Mouse (Mus musculus) spleen, adult 2 months (tissue): Measurements from ENCODE around the gene Zfp599. TPM values are rescaled to one million over a fixed set of nuclear protein-coding genes. Genes with fewer than 3 reads are reported as not detected.
"Not testable (repeated sequence)": the region's sequence is repeated elsewhere in the genome, so short reads cannot be mapped to it uniquely, and the experiment has no call there.

Experiments
- DNase-seq, 2 experiments: peaks; one replicate each; pipeline versions ENCODE4 v3.0.0 to v3.0.0-alpha.2; 2012 to 2021; ENCODE audit warnings: low spot score in 2 of 2, low read depth in 1 of 2
- H3K27ac ChIP-seq: fragments of 200-500 bp; 2 replicates; pipeline ENCODE4 v1.5.1; 2012; ENCODE audit warnings: low read length, inconsistent platforms; ENCODE audit not compliant: insufficient read depth
- H3K27me3 ChIP-seq: fragments of 200-500 bp; 2 replicates; pipeline ENCODE4 v1.6.1; 2012; ENCODE audit warnings: mild to moderate bottlenecking, moderate library complexity, low read length, inconsistent platforms; ENCODE audit not compliant: control insufficient read depth, insufficient read depth
- H3K36me3 ChIP-seq: fragments of 200-500 bp; 2 replicates; pipeline ENCODE4 v1.6.1; 2012; ENCODE audit warnings: mild to moderate bottlenecking, low read length, inconsistent platforms; ENCODE audit not compliant: control insufficient read depth, insufficient read depth
- H3K4me1 ChIP-seq: fragments of 200-500 bp; 2 replicates; pipeline ENCODE4 v1.6.1; 2011; ENCODE audit warnings: inconsistent platforms; ENCODE audit not compliant: control insufficient read depth, insufficient read depth, insufficient read length
- H3K4me3 ChIP-seq: fragments of 200-500 bp; 2 replicates; pipeline ENCODE4 v1.5.1; 2011; ENCODE audit warnings: mild to moderate bottlenecking, inconsistent platforms; ENCODE audit not compliant: insufficient read depth, insufficient read length; ENCODE audit errors: extremely low read depth
- CTCF ChIP-seq: fragments of 200-500 bp; IDR thresholded peaks from 2 replicates; pipeline ENCODE4 v1.5.1; 2011; ENCODE audit warnings: mild to moderate bottlenecking, inconsistent platforms; ENCODE audit not compliant: insufficient read depth, insufficient read length, insufficient replicate concordance; ENCODE audit errors: extremely low read depth
- POLR2A ChIP-seq: fragments of 200-500 bp; IDR thresholded peaks from 2 replicates; pipeline ENCODE4 v1.6.1; 2011; ENCODE audit warnings: low read depth, low read length, inconsistent platforms
- WGBS: fragments of 180-500 bp; shearing (Covaris S2); methylation state at CpG from one replicate; pipeline ENCODE4 v1.1.7; 2018; 5-methylcytosine and 5-hydroxymethylcytosine counted together
- polyA plus RNA-seq: library from polyadenylated mRNA; depleted of rRNA; stranded (reverse); fragments of >200 nt; gene quantifications from 2 replicates; pipeline ENCODE4 v1.2.3, GENCODE M21; 2012

Zfp599 gene
- polyA plus RNA-seq, 1 experiment: 0.13 TPM

GRCm38 (mm10) chr9:22230556-22230955 lies 29.1 kb downstream of the Zfp599 start:
- no peak overlapping the region for H3K27ac ChIP-seq
- no peaks in the 10 kb centered on the region; the same call in 1 of the 2 replicates for H3K4me1 ChIP-seq
- H3K4me3 ChIP-seq: no peak overlapping the region
- TF ChIP-seq CTCF: no peak
- no peak for TF ChIP-seq POLR2A
- no peaks in the 10 kb centered on the region for H3K27me3 ChIP-seq
- DNase-seq: peak in 1 of 2 experiments; percentile 12
- H3K36me3 ChIP-seq: no peaks in the 10 kb centered on the region

- Histone ChIP-seq H3K4me3 (no peak overlapping the region), H3K36me3 (no peaks in the 10 kb centered on the region), H3K4me1 (no peaks in the 10 kb centered on the region; the same call in 1 of the 2 replicates), H3K27ac (no peak overlapping the region), H3K27me3 (no peaks in the 10 kb centered on the region)
- no peak for TF ChIP-seq CTCF
- no peak for TF ChIP-seq POLR2A
- WGBS: 94% methylated on average over 3 of the region's 3 CpGs
- DNase-seq: no peak
Observed at GRCm38 (mm10) chr9:22230061-22230460, 29.6 kb downstream of the Zfp599 start.

GRCm38 (mm10) chr9:22229386-22230026 lies 30.2 kb downstream of the Zfp599 start:
- Histone ChIP-seq H3K36me3 (no peaks in the 10 kb centered on the region), H3K4me1 (no peaks in the 10 kb centered on the region; the same call in 1 of the 2 replicates), H3K4me3 (no peak overlapping the region), H3K27me3 (no peaks in the 10 kb centered on the region), H3K27ac (no peak overlapping the region)
- 82% methylated on average over 7 of the region's 7 CpGs for WGBS
- DNase-seq: no peak
- TF ChIP-seq CTCF (no peak), POLR2A (no peak)

GRCm38 (mm10) chr9:22226846-22227245 lies 32.8 kb downstream of the Zfp599 start:
- Histone ChIP-seq H3K27ac (peak overlapping the region; percentile 4; the same call in 1 of the 2 replicates), H3K4me1 (no peaks in the 10 kb centered on the region; the same call in 1 of the 2 replicates), H3K4me3 (no peak overlapping the region), H3K36me3 (no peaks in the 10 kb centered on the region), H3K27me3 (no peaks in the 10 kb centered on the region)
- 91% methylated on average over 15 of the region's 15 CpGs for WGBS
- DNase-seq: no peak
- TF ChIP-seq POLR2A: no peak
- no peak for TF ChIP-seq CTCF

DNA sequence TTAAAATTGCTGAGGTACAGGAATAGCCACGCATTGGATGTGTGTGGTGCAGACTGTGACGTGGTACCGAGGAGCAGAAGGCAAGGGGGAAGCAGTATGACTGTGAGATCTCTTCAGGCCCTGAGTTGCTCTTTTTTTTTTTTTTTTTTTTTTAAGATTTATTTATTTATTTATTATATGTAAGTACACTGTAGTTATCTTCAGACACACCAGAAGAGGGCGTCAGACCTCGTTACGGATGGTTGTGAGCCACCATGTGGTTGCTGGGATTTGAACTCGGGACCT lies 33.4 kb downstream of the Zfp599 start:
- not testable (repeated sequence) for H3K27ac ChIP-seq, H3K27me3 ChIP-seq, H3K4me1 ChIP-seq, H3K36me3 ChIP-seq, DNase-seq
- 48% methylated on average over 7 of the region's 7 CpGs for WGBS
- H3K4me3 ChIP-seq: 0 out of 2 replicates have a peak overlapping the region, but pooled peaks have one; percentile 85

DNA sequence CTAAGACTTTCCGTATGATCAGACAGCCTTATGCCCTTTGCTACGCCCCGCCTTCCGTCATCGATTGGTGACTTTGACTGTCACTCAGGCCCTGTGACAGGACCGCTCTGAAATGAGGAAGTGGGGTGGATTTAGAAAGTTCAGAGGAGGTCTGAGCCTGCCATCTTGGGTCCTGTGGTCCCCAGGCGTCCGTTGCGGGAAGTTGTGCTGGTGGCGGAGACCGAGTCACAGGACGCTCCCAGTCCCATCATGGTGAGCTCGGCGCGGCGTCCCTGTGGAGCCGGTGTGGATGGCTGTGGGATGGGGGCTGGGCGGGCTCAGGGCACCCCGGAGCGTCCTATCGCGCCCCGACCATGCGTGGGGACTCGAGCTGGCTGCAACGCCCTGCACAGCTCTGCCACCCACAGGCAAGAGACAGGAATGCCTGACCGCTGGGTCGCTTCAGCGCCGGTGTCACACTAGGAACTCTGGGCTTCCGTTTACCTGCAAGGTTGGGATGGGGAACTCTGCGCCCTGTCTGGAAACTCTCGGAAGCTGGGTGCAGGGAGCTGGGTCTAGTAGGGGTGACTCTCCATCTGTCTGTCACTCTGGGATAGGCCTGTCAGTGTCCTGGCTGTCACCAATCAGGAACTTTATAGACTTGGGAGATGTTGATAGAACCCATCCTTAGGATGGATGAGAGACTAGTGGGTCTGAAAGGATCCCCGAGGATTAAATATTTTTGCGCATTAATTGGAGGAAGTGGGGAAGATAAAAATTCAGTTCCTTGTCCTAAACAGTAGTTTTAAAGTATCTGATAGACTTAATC lies 33.9 kb downstream of the Zfp599 start, which contains the start of gene Zfp809:
Gene Zfp809 (plus strand): TSS at position 134 of the 808 bp plus-strand sequence.
- under 1% methylated on average over 35 of the region's 35 CpGs for WGBS
- peak; percentile 100 for DNase-seq
- peak within 1 kb of the TSS; percentile 92 for H3K27ac ChIP-seq
- no peaks in the 10 kb centered on the region for H3K36me3 ChIP-seq
- no peaks in the 10 kb centered on the region for H3K27me3 ChIP-seq
- TF ChIP-seq POLR2A (peak; percentile 95), CTCF (peak; percentile 61; the same call in 1 of the 2 replicates)
- peak within 1 kb of the TSS; percentile 85 for H3K4me3 ChIP-seq
- H3K4me1 ChIP-seq: no peaks in the 10 kb centered on the region; the same call in 1 of the 2 replicates
